In the genomic region with DNA sequence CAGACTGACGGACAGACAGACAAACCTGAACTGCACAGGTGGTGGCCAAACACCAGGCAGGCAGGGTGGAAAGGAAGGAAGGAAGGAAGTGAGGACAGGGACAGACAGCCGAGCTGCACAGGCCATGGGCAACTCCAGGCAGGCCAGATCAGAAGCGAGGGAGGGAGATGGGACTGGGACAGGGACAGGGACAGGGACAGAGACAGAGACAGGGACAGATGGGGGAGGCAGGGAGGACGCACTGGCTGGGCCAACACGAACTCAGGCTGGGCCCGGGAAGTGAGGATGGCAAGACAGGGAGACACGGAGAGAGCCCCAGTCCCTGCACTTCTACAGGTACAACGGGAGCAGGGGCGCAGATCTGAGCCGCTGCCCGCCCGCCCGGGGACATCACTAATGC, we compare ENCODE assay signal across 8 mouse cellular contexts.
DNase-seq lines count a peak whose midpoint lies in the region; ATAC-seq and TF ChIP-seq lines count a peak whose summit lies in the region.

No protein-coding gene starts in this region.

- peaks cover 8% of the 10 kb centered on the region; the same call in 1 of the 2 replicates for H3K9me3 ChIP-seq in heart, postnatal 0 days (replicated peaks; ENCODE audit: control insufficient read depth, low read length)
- H3K9me3 ChIP-seq in limb, embryonic 10.5 days (replicated peaks), result no peaks in the 10 kb centered on the region
- H3K9me3 ChIP-seq in neural tube, embryonic 15.5 days (replicated peaks), result no peaks in the 10 kb centered on the region

- peak overlapping the region; percentile 58 for H3K4me2 ChIP-seq in heart, postnatal 0 days (ENCODE audit: low read depth, low read length)
- peak overlapping the region; percentile 45 for H3K4me2 ChIP-seq in neural tube, embryonic 15.5 days

- 75% methylated on average over 13 of the region's 13 CpGs for WGBS in heart, postnatal 0 days
- 81% methylated on average over 13 of the region's 13 CpGs for WGBS in limb, embryonic 10.5 days
- WGBS in neural tube, embryonic 15.5 days, result 90% methylated on average over 13 of the region's 13 CpGs

- ATAC-seq in heart, postnatal 0 days (ENCODE audit: insufficient read depth, low read depth), result no peak
- ATAC-seq in neural tube, embryonic 15.5 days (ENCODE audit: low FRiP score), result no peak

- H3K4me1 ChIP-seq in heart, postnatal 0 days (ENCODE audit: control insufficient read depth, insufficient read depth), result no peaks in the 10 kb centered on the region
- no peaks in the 10 kb centered on the region for H3K4me1 ChIP-seq in limb, embryonic 10.5 days
- no peaks in the 10 kb centered on the region for H3K4me1 ChIP-seq in neural tube, embryonic 15.5 days

- H3K4me3 ChIP-seq in heart, postnatal 0 days (ENCODE audit: low read depth, low read length), result peak overlapping the region; percentile 38
- peak overlapping the region; percentile 32 for H3K4me3 ChIP-seq in limb, embryonic 10.5 days
- peak overlapping the region; percentile 25 for H3K4me3 ChIP-seq in neural tube, embryonic 15.5 days (replicated peaks)

- H3K27ac ChIP-seq in heart, postnatal 0 days (ENCODE audit: low read depth), result no peak overlapping the region
- peak overlapping the region; percentile 78 for H3K27ac ChIP-seq in limb, embryonic 10.5 days
- H3K27ac ChIP-seq in neural tube, embryonic 15.5 days (replicated peaks), result no peak overlapping the region

- TF ChIP-seq CTCF in heart, postnatal 0 days (IDR thresholded peaks at IDR 0.05; ENCODE audit: low read depth), result no peak

- H3K27me3 ChIP-seq in heart, postnatal 0 days (ENCODE audit: control insufficient read depth, insufficient read depth, low read length), result no peaks in the 10 kb centered on the region
- no peaks in the 10 kb centered on the region for H3K27me3 ChIP-seq in limb, embryonic 10.5 days (ENCODE audit: low read depth, poor library complexity, severe bottlenecking)
- no peaks in the 10 kb centered on the region for H3K27me3 ChIP-seq in neural tube, embryonic 15.5 days (replicated peaks)

- peak overlapping the region; percentile 52 for H3K9ac ChIP-seq in heart, postnatal 0 days (replicated peaks; ENCODE audit: low read depth, low read length)
- H3K9ac ChIP-seq in neural tube, embryonic 15.5 days (replicated peaks), result peak overlapping the region; percentile 20; the same call in 1 of the 2 replicates

- H3K36me3 ChIP-seq in heart, postnatal 0 days (replicated peaks; ENCODE audit: control insufficient read depth, insufficient read depth, low read length), result no peaks in the 10 kb centered on the region
- H3K36me3 ChIP-seq in limb, embryonic 10.5 days, result no peaks in the 10 kb centered on the region
- H3K36me3 ChIP-seq in neural tube, embryonic 15.5 days, result no peaks in the 10 kb centered on the region

- TF ChIP-seq EP300 in heart, postnatal 0 days (IDR thresholded peaks at IDR 0.05; ENCODE audit: low read depth), result no peak

- peak; percentile 2 to 26 for DNase-seq in adrenal gland, adult 18-20 months (ENCODE audit: low spot score in 2 of 2)
- DNase-seq in adrenal gland, postnatal 4 days (ENCODE audit: low spot score in 2 of 2), result no peak
- DNase-seq in lung, postnatal 10 days, result peak; percentile 2
- DNase-seq in lung, postnatal 14 days, result no peak
- DNase-seq in heart, postnatal 0 days (ENCODE audit: low spot score), result no peak
- peak; percentile 31 for DNase-seq in limb, embryonic 10.5 days (ENCODE audit: low spot score)
- no peak for DNase-seq in B cell, adult 2 months

Comparison
In these comparisons a context has a peak if more than half of its experiments do, and no peak if none do; other contexts are left out.
1. DNase-seq: peak in adrenal gland, adult 18-20 months (2 of 2), lung, postnatal 10 days (single experiment) and limb, embryonic 10.5 days (single experiment); none in adrenal gland, postnatal 4 days (0 of 2), lung, postnatal 14 days (single experiment), heart, postnatal 0 days (single experiment) and B cell, adult 2 months (0 of 2).
2. Peak in every context shown above with its lines, with median percentiles within 50 percentile points of each other: H3K4me3 ChIP-seq.